Mouse (Mus musculus) heart, adult 2 months (tissue): ENCODE results near the gene A630023A22Rik.

ENCODE experiments used
- EP300 ChIP-seq: fragments of 200-500 bp; IDR thresholded peaks from 2 replicates; pipeline ENCODE4 v1.6.1; 2011; ENCODE audit warnings: low read depth, low read length, control low read depth; ENCODE audit not compliant: insufficient read depth
- POLR2A ChIP-seq: fragments of 200-500 bp; IDR thresholded peaks from 2 replicates; pipeline ENCODE4 v1.6.1; 2011; ENCODE audit warnings: mild to moderate bottlenecking, low read depth, low read length, control low read depth; ENCODE audit not compliant: insufficient read depth

DNA sequence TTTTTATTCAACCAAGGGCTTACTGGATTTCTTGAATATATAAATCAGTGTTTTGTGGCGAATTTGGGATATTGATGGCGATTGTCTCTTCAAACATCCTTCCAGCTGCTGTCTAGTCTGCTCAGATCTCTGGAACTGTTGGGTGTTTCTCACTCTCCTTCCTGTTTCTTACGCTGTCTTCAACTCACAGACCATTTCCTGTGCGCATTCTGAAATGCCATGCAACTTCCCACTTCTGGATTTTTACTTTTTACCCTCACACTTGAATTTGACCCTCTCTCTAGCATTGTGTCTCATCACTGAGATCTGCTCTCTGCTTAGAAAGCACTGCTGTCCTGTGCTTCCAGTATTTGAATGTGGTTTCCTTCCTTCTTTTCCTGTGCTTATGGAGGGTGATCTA, 5.0 kb upstream of the A630023A22Rik start:
- TF ChIP-seq POLR2A (no peak), EP300 (no peak)
